Mouse (Mus musculus) adrenal gland (tissue): ENCODE results near the gene Zbtb34.

ENCODE experiments used
- intact Hi-C: fragments of 180-260 bp; cut with DNase I; formaldehyde crosslinking; loops from one replicate; pipeline ENCODE4 v1.15.1; 2025

Gene Zbtb34

DNA sequence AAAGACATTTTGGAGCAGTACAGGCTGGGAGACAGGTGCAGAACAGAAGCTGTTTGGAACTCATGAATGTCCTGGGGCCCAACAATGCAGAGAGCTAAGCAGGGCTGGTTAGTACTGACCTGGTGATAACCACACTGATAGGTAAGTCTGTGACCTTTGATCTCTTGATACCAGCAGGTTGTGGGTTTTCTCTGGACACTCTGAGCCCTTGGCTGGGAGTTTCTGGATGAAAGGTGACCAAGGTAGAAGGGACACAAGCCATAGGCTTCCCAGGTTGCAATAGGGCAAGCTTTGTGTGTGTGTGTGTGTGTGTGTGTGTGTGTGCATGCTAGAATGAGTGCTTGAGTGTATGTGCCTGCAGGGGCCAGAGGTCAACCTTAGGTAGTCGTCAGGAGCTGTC, 15.7 kb upstream of the Zbtb34 start:
- intact Hi-C loops: no loop called here

DNA sequence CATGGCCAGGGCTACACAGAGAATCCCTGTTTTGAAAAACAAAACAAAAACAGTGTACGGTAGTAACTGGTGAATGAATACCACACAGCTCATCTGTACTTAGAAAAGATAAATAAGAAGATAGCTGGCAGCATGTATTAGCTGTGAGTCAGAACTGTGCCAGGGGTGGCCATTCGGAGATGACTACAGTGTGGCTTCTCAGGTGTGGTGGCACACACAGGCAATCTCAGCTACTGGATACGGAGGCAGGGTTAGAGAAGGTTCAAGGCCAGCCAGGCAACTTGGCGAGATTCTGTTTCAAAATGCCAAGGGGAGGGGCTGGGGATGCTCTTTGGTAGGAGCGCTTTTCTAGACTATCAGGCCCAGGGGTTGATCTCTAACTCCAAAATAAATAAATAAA, 14.6 kb upstream of the Zbtb34 start:
- intact Hi-C loops: no loop called here

DNA sequence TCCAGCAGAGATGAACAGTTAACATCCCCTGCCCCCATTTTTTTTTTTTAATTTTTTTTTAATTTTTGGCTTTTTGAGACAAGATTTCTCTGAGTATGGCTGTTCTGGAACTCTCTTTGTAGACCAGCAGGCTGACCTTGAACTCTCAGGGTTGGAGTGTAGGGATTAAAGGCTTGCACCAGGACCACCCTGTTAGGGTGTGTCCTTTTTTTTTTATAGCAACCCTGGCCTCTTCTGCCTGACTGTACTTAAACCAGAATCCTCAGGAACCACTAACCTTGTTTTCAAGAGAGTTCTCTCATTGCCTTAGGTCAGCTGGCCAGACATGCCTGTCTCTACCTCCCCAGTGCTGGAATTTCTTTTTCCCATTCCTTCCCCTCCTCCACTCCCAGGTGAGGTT, 13.7 kb upstream of the Zbtb34 start:
- intact Hi-C loops: no loop called here

DNA sequence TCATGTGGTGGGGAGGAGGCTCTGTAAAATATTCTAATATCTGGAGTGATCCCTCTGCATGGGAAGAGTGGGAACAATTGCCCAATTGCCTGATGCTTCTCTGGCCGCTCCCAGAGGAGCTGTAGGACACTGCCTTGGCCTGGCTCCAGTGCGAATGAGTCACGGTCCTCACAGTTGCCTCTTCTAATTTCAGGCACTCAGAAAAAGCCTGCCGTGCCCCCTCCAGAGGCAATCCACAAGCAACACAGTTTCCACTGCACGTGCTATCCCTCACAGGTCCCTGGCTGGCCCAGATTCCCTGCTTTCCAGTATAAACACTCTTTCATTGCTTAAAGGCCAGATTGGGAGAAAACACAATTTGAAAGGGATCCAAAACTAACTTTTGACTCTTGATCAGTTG, 13.2 kb upstream of the Zbtb34 start:
- intact Hi-C loops: no loop called here

DNA sequence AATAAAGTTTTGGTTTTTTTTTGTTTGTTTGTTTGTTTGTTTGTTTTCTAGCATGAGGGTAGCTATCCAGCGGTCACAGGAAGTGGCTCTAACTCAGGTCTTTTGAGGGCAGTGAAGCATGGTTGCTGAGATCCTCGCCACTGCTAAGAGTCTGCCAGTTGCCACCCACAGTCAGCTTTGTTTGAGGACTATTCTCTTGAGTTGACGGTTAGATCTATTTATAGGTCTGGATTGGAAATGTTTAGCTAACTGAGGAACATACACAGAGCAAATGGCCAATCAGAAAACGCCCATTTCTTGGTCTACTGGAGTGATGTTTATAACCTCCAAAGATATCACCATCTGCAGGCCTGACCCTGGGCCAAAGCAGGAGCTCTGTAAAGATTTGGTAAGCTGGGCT, 11.6 kb upstream of the Zbtb34 start:
- intact Hi-C loops: no loop called here

DNA sequence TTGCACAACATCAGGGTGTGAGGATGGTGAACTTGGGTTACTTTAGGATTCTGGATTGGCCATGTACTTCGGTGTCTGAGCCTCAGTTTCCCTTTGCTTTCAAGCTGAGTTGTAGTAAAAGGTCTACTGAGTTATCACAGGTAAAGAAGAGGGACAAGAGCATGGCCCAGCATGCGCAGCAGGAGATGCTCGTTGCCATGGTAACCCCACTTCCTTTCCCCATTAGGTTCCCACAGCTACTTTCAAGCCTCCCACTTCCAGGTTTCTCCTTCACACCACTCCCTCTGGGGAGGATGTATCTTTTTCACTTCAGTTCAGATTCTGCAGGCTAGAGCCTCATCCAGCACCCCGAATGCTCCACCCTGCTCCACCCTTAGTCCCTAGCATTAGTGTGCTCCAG, 9.8 kb upstream of the Zbtb34 start:
- intact Hi-C loops: no loop called here

DNA sequence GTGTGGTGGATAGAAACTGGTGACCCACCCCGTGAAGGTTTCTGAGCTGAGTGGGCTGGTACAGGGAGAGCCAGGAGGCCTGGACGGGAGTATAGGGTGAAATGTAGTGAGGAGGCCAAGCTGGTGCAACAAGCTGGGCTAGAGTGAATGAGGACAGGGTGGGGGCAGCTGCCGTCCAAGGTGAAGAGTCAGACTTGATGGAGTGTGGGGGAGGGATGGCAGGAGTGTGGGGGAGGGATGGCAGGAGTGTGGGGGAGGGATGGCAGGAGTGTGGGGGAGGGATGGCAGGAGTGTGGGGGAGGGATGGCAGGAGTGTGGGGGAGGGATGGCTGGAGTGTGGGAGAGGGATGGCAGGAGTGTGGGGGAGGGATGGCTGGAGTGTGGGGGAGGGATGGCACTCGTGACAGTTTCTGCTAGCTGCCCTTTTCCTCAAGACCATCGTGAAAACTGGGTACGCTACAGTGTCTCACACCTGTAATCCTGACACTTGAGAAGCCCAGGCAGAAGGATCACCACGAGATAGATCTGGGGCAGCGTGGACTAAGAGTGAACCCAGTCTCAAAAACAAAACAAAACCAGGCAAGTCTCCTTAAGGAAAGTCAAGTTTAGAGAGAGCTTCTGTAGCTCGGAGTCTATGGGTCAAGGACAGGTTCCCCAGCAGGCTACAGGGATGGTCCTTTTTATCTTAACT, 9.0 kb upstream of the Zbtb34 start:
- intact Hi-C loops: no loop called here

DNA sequence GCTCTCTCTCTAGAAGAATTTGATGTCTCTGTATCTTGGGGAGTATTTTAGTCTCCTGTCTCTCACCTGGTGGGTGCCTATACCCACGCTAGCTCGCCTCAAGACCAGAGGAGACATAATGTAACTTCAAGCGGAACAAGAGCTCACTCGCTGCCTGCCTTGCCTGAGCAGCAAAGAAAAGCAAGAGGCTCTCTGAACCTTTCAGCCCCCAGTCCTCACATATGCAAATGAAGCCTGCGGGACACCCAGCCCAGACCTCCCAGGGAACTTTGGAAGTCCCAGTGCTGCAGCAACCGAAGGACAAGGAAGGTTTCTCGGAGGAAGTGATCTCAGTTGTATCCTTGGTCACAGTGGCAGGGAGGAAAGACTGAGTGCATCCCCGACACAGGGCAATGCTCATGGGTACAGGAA, 8.4 kb upstream of the Zbtb34 start:
- intact Hi-C loops: no loop called here

DNA sequence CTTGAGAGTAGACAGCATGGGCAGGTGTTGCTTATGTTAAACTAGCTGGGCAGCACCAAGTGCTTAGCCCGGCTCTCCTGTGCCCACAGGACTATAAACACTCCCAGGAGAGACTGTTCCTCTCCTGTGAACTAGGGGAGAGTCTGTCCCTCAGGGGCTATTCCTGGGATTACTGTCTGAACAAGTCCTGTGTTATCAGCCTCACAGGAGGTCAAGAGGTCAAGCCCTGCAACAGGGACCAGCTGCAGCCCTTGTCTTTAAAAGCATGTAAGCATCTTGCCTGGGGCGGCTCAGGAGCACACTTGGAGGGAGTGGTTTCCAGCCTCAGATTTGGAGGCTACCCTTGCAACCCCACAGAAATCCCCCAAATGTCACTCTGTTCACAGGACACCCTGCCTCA, 7.3 kb upstream of the Zbtb34 start:
- intact Hi-C loops: no loop called here

DNA sequence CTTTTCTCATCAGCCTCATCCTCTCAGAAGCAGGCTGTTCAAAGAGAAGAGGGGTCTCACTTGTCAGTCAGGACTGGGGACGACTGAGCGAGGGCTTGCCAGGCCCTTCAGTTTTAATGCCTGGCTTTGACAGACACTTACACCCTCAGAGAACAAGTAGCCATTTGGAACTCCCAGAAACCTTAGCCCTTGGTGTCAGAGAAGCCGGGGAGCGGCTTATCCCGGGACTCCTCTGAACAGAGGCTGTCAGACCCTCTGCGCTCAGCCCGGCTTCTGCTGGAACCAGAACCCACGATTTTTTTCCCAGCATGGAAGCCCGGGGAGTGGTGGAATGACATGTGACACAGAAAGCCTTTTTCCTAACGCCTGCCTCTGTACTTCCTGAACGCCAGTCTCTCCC, 6.1 kb upstream of the Zbtb34 start:
- intact Hi-C loops: no loop called here

DNA sequence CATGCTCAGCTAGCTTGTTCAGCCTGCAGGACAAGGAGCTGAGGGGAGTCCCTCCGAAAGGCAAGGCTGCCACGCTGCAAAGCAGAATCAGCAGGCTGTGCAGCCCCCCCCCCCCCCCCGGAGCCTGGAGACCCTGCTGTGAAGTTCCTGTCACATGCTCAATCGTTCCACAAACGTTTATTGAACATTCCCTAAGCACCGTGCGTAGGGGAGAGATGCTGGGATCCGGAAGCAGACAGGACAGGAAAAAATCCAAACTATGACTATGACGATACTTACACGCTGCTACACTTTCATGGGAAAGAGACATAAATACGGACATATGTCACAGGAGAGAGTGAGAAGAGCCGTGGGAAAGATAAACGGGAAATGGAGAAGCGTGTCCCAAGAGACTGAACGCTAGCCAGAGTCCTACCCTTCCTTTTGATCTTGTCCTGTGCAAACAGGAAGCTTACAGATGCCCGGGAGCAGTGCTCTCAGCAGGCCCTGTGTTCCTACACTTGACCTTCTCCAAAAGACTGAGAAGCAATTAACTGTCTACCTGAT, 5.0 kb upstream of the Zbtb34 start:
- intact Hi-C loops: no loop called here

DNA sequence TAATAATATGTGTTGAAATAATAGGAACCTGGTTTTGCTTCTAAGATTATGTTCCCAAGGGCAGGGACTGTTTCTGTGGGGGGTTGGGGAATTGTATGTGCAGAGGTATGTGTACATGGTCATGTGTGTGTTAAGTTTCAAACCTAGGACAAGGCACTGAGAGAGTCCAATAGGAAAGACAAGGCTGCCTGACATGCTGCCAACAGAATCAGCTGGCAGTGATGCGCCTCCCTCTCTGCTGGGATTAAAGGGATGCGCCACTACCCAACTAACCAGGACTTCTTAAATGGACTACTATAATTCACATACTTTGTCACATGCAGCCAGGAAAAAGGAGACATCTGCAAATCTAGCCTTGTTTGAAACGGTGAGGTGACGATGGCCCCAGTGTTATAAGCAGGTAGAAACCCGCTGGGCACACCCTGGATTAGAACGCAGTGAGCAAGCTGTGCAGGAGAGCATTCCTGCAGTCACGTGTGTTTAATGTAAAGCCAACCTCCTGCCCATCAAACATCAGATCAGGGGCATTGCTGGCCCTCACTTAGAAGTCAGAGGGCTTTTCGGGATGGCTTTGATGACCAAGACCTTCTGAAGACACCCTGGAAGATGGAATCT, 4.0 kb upstream of the Zbtb34 start:
- intact Hi-C loops: no loop called here

DNA sequence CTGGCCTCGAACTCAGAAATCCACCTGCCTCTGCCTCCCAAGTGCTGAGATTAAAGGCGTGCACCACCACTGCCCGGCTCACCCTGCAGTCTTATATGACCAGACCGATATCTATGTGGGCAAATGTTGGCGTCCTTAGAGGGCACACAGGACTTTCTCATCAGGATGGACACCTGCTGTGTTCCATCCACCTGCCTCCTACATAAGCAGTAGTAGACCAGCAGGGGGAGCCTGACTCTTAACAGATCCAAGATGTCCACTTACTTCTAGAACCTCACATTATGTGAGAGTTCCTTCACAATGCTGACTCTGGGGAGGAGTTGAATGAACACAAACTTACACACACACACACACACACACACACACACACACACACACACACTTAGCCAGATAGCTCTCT, 1.8 kb upstream of the Zbtb34 start:
- intact Hi-C loops: no loop called here

DNA sequence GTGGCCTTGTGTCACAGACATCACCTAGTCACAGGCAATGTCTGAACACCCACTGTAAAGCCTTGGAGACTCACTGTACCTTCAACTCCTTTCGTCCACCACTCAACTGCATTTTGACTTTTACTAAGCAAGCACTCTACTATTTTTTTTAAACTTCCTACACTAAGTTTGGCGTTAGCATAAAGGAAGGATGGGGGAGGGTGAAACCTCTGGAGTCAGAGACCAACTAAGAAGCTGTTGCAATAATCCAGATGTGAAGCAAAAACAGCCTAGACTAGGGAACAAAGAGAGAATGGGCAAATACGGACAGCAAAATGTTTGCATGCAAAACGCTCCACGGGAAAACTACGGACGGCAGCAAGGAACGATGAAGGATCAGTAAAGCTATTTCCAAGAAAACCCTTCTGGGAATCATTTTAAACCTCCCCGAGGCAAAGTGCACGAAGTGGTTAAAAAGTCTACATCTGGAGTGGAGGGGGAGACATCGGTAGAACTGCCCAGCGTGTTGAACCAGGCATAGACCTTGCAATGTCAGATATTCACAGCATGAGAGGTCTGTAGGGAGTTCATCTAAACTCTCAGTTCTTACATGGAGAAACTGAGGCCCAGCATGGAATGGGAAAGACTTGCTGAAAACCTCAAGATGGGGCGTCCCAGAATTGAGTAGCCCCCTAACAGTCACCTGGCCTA, 898 bp downstream of the Zbtb34 start:
- intact Hi-C loops: no loop called here

DNA sequence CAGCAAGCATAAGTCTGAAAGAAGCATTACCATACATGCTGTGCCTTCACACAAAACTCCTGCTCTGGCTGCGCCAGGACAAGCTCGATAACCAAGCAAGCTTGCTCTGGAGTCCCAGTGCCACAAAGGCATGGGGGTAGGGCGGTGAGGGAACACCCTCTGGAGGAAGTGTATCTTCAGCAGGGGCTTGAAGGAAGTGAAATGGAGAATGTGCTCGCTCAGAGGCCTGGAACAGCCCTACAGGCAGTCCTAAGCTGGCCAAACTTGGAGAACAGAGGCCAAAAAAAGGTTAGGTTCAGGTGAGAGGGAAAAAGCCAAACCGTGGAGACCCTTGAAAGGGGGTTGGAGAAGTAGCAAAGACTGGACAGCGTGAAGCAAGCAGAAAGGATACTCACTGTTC, 1.8 kb downstream of the Zbtb34 start:
- intact Hi-C loops: no loop called here

DNA sequence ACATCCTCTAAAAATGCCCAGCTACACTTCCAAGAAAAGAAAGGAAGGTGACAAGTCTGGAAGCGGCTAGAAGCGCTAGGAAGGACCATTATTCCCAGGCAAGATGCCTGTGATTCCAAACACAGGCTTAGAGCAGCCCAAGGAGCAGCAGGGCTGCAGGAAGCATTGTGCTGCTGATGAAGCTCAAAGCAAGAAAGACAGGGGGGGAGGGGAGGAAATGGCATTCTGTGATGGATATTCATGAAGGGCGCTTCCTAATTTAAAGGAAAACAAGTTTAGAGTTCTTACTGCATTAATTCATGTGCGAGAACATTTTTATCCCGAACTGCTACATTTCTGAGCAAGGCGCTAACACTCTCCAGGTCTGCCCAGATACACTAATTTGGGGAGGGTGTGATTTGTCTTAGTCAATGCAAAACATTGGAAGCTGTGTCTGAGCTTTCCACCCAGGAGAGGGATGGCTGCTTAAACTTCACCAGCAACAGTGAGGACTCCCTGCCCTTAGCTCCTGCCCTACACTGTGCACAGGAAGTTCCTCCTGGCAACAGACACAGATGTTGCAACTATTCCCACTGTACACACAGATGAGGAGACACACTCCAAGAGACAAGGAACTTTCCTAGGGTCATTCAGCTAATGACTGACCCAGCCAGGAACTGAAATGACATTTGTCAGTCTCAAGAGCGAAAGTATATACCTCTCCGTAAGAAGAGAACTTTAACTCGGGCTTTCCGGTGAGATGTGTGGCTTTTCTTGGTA, 4.3 kb downstream of the Zbtb34 start:
- intact Hi-C loops: no loop called here

DNA sequence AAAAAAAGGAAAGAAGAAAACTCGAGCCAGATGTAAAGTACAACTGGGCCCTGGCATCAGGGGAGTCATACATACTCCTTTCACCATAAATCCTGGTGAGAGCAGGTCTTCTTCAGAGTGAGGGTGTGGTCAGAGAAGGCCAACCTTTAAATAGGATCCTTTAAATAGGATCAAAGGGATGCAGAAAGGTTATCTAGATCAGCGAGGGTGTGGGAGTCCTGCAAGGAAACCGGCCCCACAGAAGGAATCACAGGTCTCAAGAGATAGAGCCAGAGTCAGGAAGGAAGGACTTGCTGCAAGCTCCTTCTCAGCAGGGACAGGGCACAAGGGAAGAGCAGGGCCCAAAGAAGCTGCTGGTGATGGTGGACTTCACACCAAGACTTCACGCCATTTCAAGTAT, 13.7 kb downstream of the Zbtb34 start:
- intact Hi-C loops: no loop called here

DNA sequence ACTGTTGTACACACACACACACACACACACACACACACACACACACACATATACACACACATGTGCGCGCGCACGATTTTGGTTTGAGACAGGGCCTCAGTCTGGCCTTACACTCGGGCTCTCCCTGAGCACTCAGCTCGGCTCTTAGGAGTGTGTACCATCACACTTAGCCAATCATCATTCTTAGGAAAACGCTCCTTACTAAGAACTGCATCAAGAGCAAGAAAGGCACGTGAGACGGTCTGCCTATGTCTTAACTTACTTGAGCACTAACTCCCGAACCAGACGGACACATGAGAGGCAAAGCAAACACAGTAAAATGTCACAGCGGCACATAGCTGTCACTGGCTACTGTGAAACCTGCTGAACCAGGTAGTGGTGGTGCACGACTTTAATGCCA, 17.1 kb downstream of the Zbtb34 start:
- intact Hi-C loops: no loop called here

DNA sequence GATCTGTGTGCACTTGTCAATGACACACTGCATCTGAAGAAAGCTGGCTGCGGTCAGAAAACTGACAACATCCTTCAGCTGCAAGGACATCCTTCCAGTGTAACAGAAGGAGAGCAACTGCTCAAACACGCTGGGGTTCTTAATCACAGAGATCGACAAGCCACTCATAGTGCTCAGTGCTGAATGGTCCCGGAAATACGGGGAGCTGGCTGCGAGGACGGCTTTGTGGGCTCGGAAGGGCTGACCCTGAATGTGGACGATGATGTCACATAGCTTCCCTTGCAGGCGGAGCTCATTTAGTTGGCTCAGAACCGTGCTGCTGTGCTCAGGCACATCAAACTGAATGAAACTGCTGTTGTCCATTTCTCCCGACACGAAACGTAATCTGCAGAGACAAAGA, 19.0 kb downstream of the Zbtb34 start:
- intact Hi-C loops: no loop called here

DNA sequence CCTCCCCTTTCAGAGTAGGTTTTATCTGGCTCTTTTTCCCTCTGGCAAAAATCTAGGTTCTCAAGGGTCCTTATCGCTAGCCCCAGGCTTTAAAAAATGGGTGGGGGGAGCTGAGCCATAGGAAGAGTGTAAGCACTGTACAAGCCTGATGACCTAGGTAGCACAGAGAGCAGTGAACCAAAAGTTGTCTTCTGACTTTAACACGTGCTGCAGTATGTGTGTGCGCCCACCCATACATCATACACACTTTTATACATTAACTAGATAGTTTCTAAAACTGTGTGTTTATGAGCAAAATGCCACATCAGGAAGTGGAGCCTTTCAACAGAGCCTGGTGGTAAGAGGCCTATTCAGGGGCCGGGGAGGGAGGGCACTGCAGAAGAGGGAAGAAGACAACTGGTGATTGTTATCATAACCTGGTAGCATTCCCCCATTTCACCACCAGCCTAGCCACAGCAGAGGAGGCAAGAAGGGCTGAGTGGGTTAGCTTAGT, 27.6 kb downstream of the Zbtb34 start:
- intact Hi-C loops: loop anchor here (5.0 kb wide), 1 partner anchor 251 kb away; no protein-coding TSS in a partner anchor

DNA sequence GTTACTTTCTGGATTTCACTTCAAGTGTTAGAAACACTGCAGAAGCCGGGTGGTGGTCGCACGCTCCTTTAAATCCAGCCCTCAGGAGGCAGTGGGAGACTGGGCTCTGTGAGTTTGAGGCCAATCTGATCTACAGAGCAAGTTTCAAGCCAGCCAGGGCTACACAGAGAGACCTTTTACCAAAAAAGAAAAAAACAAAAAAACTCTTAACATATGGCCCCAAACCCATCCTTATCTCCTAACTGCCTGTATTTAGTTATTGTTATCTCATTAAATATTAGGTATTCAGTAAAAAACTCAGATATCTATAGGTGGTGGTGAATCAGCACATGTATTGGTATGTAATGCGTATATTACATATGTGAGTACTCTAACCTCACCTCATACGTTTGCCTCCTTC, 28.5 kb downstream of the Zbtb34 start:
- intact Hi-C loops: loop anchor here (5.0 kb wide), 1 partner anchor 250 kb away; no protein-coding TSS in a partner anchor

DNA sequence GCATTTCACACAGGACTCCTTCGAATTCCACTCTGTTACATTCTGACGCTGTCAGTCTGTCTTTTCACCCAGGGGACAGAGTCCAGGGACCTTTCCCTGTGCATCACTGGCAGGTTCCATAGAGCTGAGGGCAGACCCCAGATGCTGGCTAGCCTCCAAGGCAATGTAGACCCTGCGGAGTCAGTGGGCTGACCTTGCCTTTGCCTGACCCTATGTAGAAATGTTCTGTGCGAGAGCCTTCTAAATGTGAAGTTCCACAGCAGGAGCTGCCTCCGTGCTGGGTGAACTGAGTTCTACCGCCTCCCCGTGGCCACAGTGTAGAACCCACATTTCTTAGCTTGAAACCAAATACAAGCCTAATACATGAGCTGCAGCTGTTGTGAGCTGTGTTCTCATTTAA, 28.9 kb downstream of the Zbtb34 start:
- intact Hi-C loops: loop anchor here (5.0 kb wide), 1 partner anchor 250 kb away; no protein-coding TSS in a partner anchor
